Mouse (Mus musculus) adrenal gland, postnatal 10 days (tissue): ENCODE data around the gene Zfp148. TPM values are rescaled to one million over a fixed set of nuclear protein-coding genes. Genes with fewer than 3 reads are reported as not detected.
A peak's percentile ranks its signal among the peaks of the same experiment; 100 is the strongest.

ENCODE experiments used
- DNase-seq: peaks from one replicate; pipeline ENCODE4 v3.0.0; 2021; ENCODE audit warnings: mixed read lengths
- total RNA-seq, 2 experiments: library from RNA; stranded (reverse); gene quantifications; 2 replicates each; pipeline ENCODE4 v1.2.3; 2021

The Zfp148 gene
- total RNA-seq, 2 experiments from 2014 or later, result 56.0 to 64.5 TPM

- DNase-seq, result peak; percentile 32
These were observed 150.5 kb downstream of the Zfp148 start for GRCm38 (mm10) chr16:33531184-33531583.

GRCm38 (mm10) chr16:33536456-33536855 is 155.8 kb downstream of the Zfp148 start:
- DNase-seq, result peak; percentile 40

GRCm38 (mm10) chr16:33537499-33538225 is 157.0 kb downstream of the Zfp148 start:
- no peak for DNase-seq

- DNase-seq, result no peak
These were observed 163.7 kb downstream of the Zfp148 start for GRCm38 (mm10) chr16:33544346-33544745.

GRCm38 (mm10) chr16:33545530-33545929 is 164.9 kb downstream of the Zfp148 start:
- DNase-seq, result no peak

- no peak for DNase-seq
These were observed 173.2 kb downstream of the Zfp148 start for GRCm38 (mm10) chr16:33553689-33554342.

Other genes with a start within 250 kb of the Zfp148 start
- gene Osbpl11, start 195.8 kb upstream of the Zfp148 start, total RNA-seq, result 10 to 100 TPM; 43.8 to 57.3 TPM
- 10 to 100 TPM; 50.2 to 53.0 TPM for gene Snx4, start 129.4 kb upstream of the Zfp148 start, total RNA-seq
- 1 to 10 TPM in 1 of 2 experiments, under 1 TPM in 1; 0.63 to 1.3 TPM for gene Slc12a8, start 136.5 kb downstream of the Zfp148 start, total RNA-seq